Comparison of ENCODE assay signal across 18 mouse cellular contexts in genomic region chr6:53963906-53964496, GRCm38 (mm10). TPM values are rescaled to one million over a fixed set of nuclear protein-coding genes. Genes with fewer than 3 reads are reported as not detected.
DNase-seq lines count a peak whose midpoint lies in the region; ATAC-seq and TF ChIP-seq lines count a peak whose summit lies in the region.
"Had no signal": no experiment of that assay in that cellular context is flagged by ENCODE, and none has a peak within 500 bp of the region (broad histone marks: within the 10 kb centered on the region; RNA-seq: fewer than 3 reads in every experiment).

No protein-coding gene starts in this region.

- TF ChIP-seq CTCF in heart, postnatal 0 days (IDR thresholded peaks at IDR 0.05; ENCODE audit: low read depth): no peak

- no peak overlapping the region for H3K4me3 ChIP-seq in heart, postnatal 0 days (ENCODE audit: low read depth, low read length)
- no peak overlapping the region for H3K4me3 ChIP-seq in limb, embryonic 11.5 days (ENCODE audit: low read depth, low read length)
- H3K4me3 ChIP-seq: heart, adult 2 months had no signal

- H3K27ac ChIP-seq in heart, postnatal 0 days (ENCODE audit: low read depth): peak overlapping the region; percentile 7; the same call in 1 of the 2 replicates
- H3K27ac ChIP-seq in limb, embryonic 11.5 days (replicated peaks; ENCODE audit: low read depth, low read length): no peak overlapping the region
- H3K27ac ChIP-seq: heart, adult 2 months; hindbrain, postnatal 0 days; kidney, postnatal 0 days; liver, embryonic 14.5 days had no signal

- H3K4me1 ChIP-seq in heart, postnatal 0 days (ENCODE audit: control insufficient read depth, insufficient read depth): peaks cover 6% of the 10 kb centered on the region
- peaks cover 11% of the 10 kb centered on the region for H3K4me1 ChIP-seq in limb, embryonic 11.5 days (ENCODE audit: control insufficient read depth, insufficient read depth, low read length)

- intact Hi-C loops in heart, postnatal 10 days (cut with DNase I): loop anchor here (5.0 kb wide), 2 partner anchors 58 to 198 kb away; no protein-coding TSS in a partner anchor

- H3K27me3 ChIP-seq in heart, postnatal 0 days (ENCODE audit: control insufficient read depth, insufficient read depth, low read length): no peaks in the 10 kb centered on the region
- no peaks in the 10 kb centered on the region for H3K27me3 ChIP-seq in limb, embryonic 11.5 days (ENCODE audit: control insufficient read depth, insufficient read depth, low read length)

- H3K36me3 ChIP-seq in heart, postnatal 0 days (replicated peaks; ENCODE audit: control insufficient read depth, insufficient read depth, low read length): no peaks in the 10 kb centered on the region
- H3K36me3 ChIP-seq in limb, embryonic 11.5 days (ENCODE audit: control insufficient read depth, insufficient read depth, low read length): no peaks in the 10 kb centered on the region

- no peaks in the 10 kb centered on the region for H3K9me3 ChIP-seq in heart, postnatal 0 days (replicated peaks; ENCODE audit: control insufficient read depth, low read length)
- no peaks in the 10 kb centered on the region for H3K9me3 ChIP-seq in limb, embryonic 11.5 days (ENCODE audit: control insufficient read depth, low read length)

- peak; percentile 48; the same call in 1 of the 2 replicates for TF ChIP-seq EP300 in heart, postnatal 0 days (IDR thresholded peaks at IDR 0.05; ENCODE audit: low read depth)

- no peak for ATAC-seq in heart, postnatal 0 days (ENCODE audit: insufficient read depth, low read depth)
- ATAC-seq in limb, embryonic 11.5 days (ENCODE audit: insufficient number of reproducible peaks, low FRiP score, low TSS enrichment, low read depth): no peak
- no peak for ATAC-seq in megakaryocyte-erythroid progenitor cell, adult 5-6 weeks (replicated peaks; ENCODE audit: low FRiP score, low TSS enrichment, poor library complexity, severe bottlenecking)
- ATAC-seq in CD4-positive, CD25-positive, alpha-beta regulatory T cell, adult 4 months: no peak
- ATAC-seq: hindbrain, postnatal 0 days had no signal

- 62% methylated on average over 5 of the region's 5 CpGs for WGBS in heart, postnatal 0 days
- 58% methylated on average over 5 of the region's 5 CpGs for WGBS in limb, embryonic 11.5 days

- no peak overlapping the region for H3K4me2 ChIP-seq in heart, postnatal 0 days (ENCODE audit: low read depth, low read length)
- no peak overlapping the region for H3K4me2 ChIP-seq in limb, embryonic 11.5 days (ENCODE audit: low read depth, severe bottlenecking)

- H3K9ac ChIP-seq in heart, postnatal 0 days (replicated peaks; ENCODE audit: low read depth, low read length): no peak overlapping the region
- no peak overlapping the region for H3K9ac ChIP-seq in limb, embryonic 11.5 days (ENCODE audit: low read length)
- H3K9ac ChIP-seq: liver, embryonic 14.5 days had no signal

- DNase-seq in heart, postnatal 0 days (ENCODE audit: low spot score): no peak
- DNase-seq in heart, postnatal 10 days: no peak
- peak; percentile 29 for DNase-seq in brain, adult 2 months (ENCODE audit: low read depth, low spot score)
- DNase-seq in kidney, adult 9 months: peak; percentile 61
- peak; percentile 47 for DNase-seq in limb, embryonic 11.5 days (ENCODE audit: low spot score)
- DNase-seq: adrenal gland, postnatal 14 days; cerebellum, postnatal 10 days; heart, adult 2 months; lung, postnatal 10 days had no signal

RNA-seq across cellular contexts. Expression of gene Cpvl, which starts 14.5 kb away (rescaled TPM):
- not detected in 2 replicates for total RNA-seq in heart, postnatal 0 days (2014; rRNA removed; ENCODE audit: low replicate concordance)
- 0.08 TPM in 1 of 2 replicates, not detected in the other for polyA plus RNA-seq in heart, postnatal 0 days (2015; fragmentation: Nextera tagmentation; extraction: Ambion mirVana)
- not detected for total RNA-seq in heart, postnatal 10 days (2021)
- polyA plus RNA-seq in limb, embryonic 11.5 days (2014; fragmentation: Nextera tagmentation; extraction: Ambion mirVana): 0.25 and 0.28 TPM in 2 replicates
- not detected in 2 replicates for total RNA-seq in megakaryocyte-erythroid progenitor cell, adult 5-6 weeks (2014; fragmentation: Nextera tagmentation)
- 0.30 TPM in 1 of 2 replicates, not detected in the other for total RNA-seq in megakaryocyte-erythroid progenitor cell, adult 5-6 weeks (2017)
- not detected for polyA plus RNA-seq in CD4-positive, CD25-positive, alpha-beta regulatory T cell, adult 4 months (2017; shearing (Covaris generic))
- total RNA-seq: adrenal gland, postnatal 14 days; heart, adult 2 months; heart, postnatal 25 days; hindbrain, postnatal 0 days; left cerebral cortex, postnatal 25 days; MEL; neutrophil, adult 5-6 weeks had no signal
- polyA plus RNA-seq: heart, adult 2 months; liver, embryonic 14.5 days had no signal

Comparison
In these comparisons a context has a peak if more than half of its experiments do, and no peak if none do; other contexts are left out.
1. DNase-seq: peak in brain, adult 2 months (single experiment), kidney, adult 9 months (single experiment) and limb, embryonic 11.5 days (single experiment); none in heart, postnatal 0 days (single experiment) and heart, postnatal 10 days (0 of 2).